Mouse (Mus musculus) G1E (cell line): ENCODE data around the gene AU040320. TPM values are rescaled to one million over a fixed set of nuclear protein-coding genes. Genes with fewer than 3 reads are reported as not detected.

Source experiments
- ATAC-seq: 2 replicates; pipeline ENCODE4 v1.8.0; 2016; ENCODE audit warnings: mild to moderate bottlenecking; ENCODE audit not compliant: insufficient number of reproducible peaks, poor library complexity, low FRiP score, severe bottlenecking; ENCODE audit errors: extremely low read depth
- DNase-seq: peaks from one replicate; pipeline ENCODE4 v3.0.0; 2012; ENCODE audit warnings: low spot score
- H3K27me3 ChIP-seq: 2 replicates; pipeline ENCODE4 v1.6.1; 2012; ENCODE audit warnings: mild to moderate bottlenecking, low read length, inconsistent platforms; ENCODE audit not compliant: insufficient read depth
- H3K36me3 ChIP-seq: replicated peaks from 2 replicates; pipeline ENCODE3; 2012; ENCODE audit warnings: mild to moderate bottlenecking, inconsistent platforms
- H3K4me1 ChIP-seq: 2 replicates; pipeline ENCODE4 v1.6.1; 2012; ENCODE audit warnings: low read depth, low read length, inconsistent platforms, mixed read lengths; ENCODE audit not compliant: insufficient read depth
- H3K4me3 ChIP-seq: 2 replicates; pipeline ENCODE4 v1.5.1; 2012; ENCODE audit warnings: low read depth, mild to moderate bottlenecking, inconsistent platforms, low read length, moderate library complexity, mixed read lengths
- H3K9me3 ChIP-seq: replicated peaks from 2 replicates; pipeline ENCODE4 v1.6.1; 2012; ENCODE audit warnings: inconsistent platforms
- CTCF ChIP-seq: IDR thresholded peaks from 2 replicates; pipeline ENCODE4 v1.5.1; 2012; ENCODE audit warnings: low read depth, low read length, inconsistent platforms, mixed read lengths
- GATA1 ChIP-seq: IDR thresholded peaks from 2 replicates; pipeline ENCODE4 v1.6.1; 2012; ENCODE audit warnings: borderline replicate concordance, low read length, inconsistent platforms, mixed read lengths
- GATA2 ChIP-seq: IDR thresholded peaks from 2 replicates; pipeline ENCODE4 v1.6.1; 2012; ENCODE audit warnings: low read depth, low read length, inconsistent platforms, borderline replicate concordance
- POLR2AphosphoS5 ChIP-seq: IDR thresholded peaks from 2 replicates; pipeline ENCODE4 v1.6.1; 2012; ENCODE audit warnings: low read depth, low read length, inconsistent platforms; ENCODE audit not compliant: insufficient replicate concordance
- TAL1 ChIP-seq: conservative IDR thresholded peaks from 2 replicates; pipeline ENCODE4 v1.6.1; 2012; ENCODE audit warnings: low read depth, low read length, inconsistent platforms, mixed read lengths
- polyA plus RNA-seq: library from polyadenylated mRNA; stranded (reverse); fragments of >175 nt; gene quantifications from 2 replicates; pipeline ENCODE4 v1.2.3, GENCODE M21; 2012
- total RNA-seq, 2 experiments: library from RNA; stranded (forward) in 1 of 2; stranded (reverse) in 1 of 2; fragments of 200-1000 nt in 1 of 2; fragments of >200 nt in 1 of 2; fragmentation: Nextera tagmentation in 1 of 2; gene quantifications; 2 replicates each; pipeline ENCODE4 v1.2.3; 2014 to 2017

The AU040320 gene
- total and polyA plus RNA-seq, 3 experiments: 15.5 to 41.5 (median 21.8) TPM

GRCm38 (mm10) chr4:126823917-126824316 lies 70.6 kb downstream of the AU040320 start:
- no peak for TF ChIP-seq GATA2
- TF ChIP-seq CTCF: no peak
- TF ChIP-seq TAL1: no peak
- TF ChIP-seq POLR2AphosphoS5: no peak
- TF ChIP-seq GATA1: no peak
- no peaks in the 10 kb centered on the region for H3K27me3 ChIP-seq
- H3K4me3 ChIP-seq: no peak overlapping the region
- peaks cover 49% of the 10 kb centered on the region for H3K36me3 ChIP-seq
- ATAC-seq (no peak), DNase-seq (no peak)
- H3K9me3 ChIP-seq: no peaks in the 10 kb centered on the region
- H3K4me1 ChIP-seq: no peaks in the 10 kb centered on the region

- peaks cover 4% of the 10 kb centered on the region; the same call in 1 of the 2 replicates for H3K4me1 ChIP-seq
- H3K4me3 ChIP-seq: no peak overlapping the region
- TF ChIP-seq GATA2: no peak
- no peak for TF ChIP-seq TAL1
- TF ChIP-seq CTCF: no peak
- TF ChIP-seq POLR2AphosphoS5: no peak
- TF ChIP-seq GATA1: no peak
- no peak for ATAC-seq
- no peaks in the 10 kb centered on the region for H3K27me3 ChIP-seq
- peaks cover 68% of the 10 kb centered on the region for H3K36me3 ChIP-seq
- no peaks in the 10 kb centered on the region for H3K9me3 ChIP-seq
- DNase-seq: no peak
These were observed 77.8 kb downstream of the AU040320 start for GRCm38 (mm10) chr4:126831122-126831521.

DNA sequence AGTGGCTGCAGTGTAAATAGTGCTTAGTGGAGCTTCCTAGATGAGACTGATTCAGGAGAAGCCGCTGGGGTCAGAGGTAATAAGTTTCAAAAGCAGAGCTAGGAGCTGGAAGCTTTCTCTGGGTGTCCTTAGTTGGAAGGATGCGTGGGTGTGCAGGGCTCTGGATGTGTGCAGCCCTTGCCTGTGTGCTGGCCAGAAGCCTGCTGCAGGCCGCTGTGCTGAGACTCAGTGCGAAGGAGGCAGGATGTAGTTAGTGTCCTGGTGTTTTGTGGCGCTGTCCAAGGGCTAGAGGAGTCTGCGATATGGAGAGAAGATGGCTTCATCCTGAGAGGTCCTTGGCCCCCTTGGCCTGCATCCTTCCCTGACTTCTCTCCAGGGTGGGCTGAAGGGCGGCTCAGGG lies 85.5 kb downstream of the AU040320 start:
- peaks cover 92% of the 10 kb centered on the region for H3K36me3 ChIP-seq
- DNase-seq (no peak), ATAC-seq (no peak)
- H3K4me3 ChIP-seq: no peak overlapping the region
- no peaks in the 10 kb centered on the region for H3K9me3 ChIP-seq
- no peaks in the 10 kb centered on the region for H3K27me3 ChIP-seq
- TF ChIP-seq POLR2AphosphoS5 (no peak), GATA2 (no peak), TAL1 (no peak), CTCF (no peak), GATA1 (no peak)
- no peaks in the 10 kb centered on the region for H3K4me1 ChIP-seq

DNA sequence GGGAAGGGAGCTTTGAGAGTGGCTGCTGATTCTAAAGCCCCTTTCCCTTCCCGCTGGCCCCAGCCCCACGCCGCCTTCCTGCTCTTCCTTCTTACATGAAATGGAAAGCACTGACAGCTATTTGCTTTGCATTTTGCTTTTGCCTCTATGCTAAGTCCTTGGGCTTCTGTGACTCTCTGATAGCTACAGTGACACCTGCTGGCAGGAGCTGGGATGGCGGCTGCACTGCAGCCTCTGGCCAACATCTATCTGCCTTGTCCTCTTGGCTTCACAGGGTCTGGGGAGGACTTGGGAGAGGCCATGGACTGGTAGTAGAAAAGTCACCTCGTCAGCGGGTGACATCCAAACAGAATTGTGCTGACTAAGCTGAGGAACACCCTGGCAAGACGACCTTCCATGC lies 86.5 kb downstream of the AU040320 start:
- H3K27me3 ChIP-seq: no peaks in the 10 kb centered on the region
- peaks cover 92% of the 10 kb centered on the region for H3K36me3 ChIP-seq
- no peaks in the 10 kb centered on the region for H3K9me3 ChIP-seq
- no peaks in the 10 kb centered on the region for H3K4me1 ChIP-seq
- DNase-seq: peak; percentile 71
- TF ChIP-seq POLR2AphosphoS5 (no peak), TAL1 (no peak), CTCF (peak; percentile 92), GATA2 (no peak), GATA1 (no peak)
- peak; percentile 54; the same call in 1 of the 2 replicates for ATAC-seq
- H3K4me3 ChIP-seq: no peak overlapping the region

DNA sequence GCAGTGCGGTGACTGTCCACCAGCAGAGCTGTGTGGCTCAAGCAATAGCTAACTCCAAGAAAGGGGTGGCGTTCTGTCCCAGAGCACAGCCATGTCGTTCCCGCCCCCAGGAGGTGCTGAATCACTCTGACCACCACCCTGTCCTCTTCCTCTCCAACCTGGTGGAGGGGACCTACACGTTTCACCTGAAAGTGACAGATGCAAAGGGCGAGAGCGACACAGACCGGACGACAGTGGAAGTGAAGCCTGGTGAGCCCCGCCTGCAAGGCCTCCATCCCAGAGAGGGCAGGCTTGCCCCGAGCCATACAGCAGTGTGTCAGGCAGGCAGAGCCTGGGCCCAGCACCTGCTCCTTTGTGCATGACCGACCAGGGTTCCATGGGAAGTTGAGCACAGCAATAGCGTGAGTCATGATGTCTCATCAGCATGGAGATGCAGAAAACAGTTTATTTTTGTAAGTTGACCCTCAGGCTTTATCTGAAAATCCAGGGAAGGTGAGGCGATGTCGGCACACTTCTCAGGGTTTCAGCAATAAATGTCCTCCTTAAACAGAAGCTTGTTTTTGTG lies 87.7 kb downstream of the AU040320 start:
- Histone ChIP-seq H3K4me3 (no peak overlapping the region), H3K4me1 (no peaks in the 10 kb centered on the region), H3K27me3 (no peaks in the 10 kb centered on the region), H3K36me3 (peaks cover 88% of the 10 kb centered on the region), H3K9me3 (no peaks in the 10 kb centered on the region)
- DNase-seq (no peak), ATAC-seq (no peak)
- TF ChIP-seq GATA1: no peak
- no peak for TF ChIP-seq CTCF
- TF ChIP-seq POLR2AphosphoS5: no peak
- no peak for TF ChIP-seq TAL1
- TF ChIP-seq GATA2: no peak

DNA sequence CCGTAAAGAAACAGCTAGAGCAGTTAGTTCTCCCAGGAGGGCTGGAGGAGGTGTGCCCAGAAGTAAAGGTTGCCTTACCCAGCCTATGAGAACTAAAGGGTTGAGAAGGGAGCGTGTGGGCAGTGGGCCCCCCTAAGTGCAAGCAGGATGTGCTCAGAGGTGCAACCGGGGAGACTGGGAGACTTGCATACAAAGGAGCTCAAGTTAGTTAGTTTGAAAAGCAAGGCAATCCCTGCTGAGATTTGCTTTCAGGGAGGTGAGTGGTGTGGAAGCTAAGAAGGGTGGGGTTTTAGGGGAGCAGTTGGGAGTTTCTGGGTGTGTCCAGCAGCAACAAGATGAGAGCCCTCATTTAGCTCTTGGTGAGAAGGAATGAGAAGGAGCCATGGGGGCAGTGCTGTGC lies 89.6 kb downstream of the AU040320 start:
- no peak for ATAC-seq
- H3K9me3 ChIP-seq: no peaks in the 10 kb centered on the region
- no peak overlapping the region for H3K4me3 ChIP-seq
- no peak for DNase-seq
- TF ChIP-seq POLR2AphosphoS5 (no peak), GATA1 (no peak), CTCF (no peak), TAL1 (no peak), GATA2 (no peak)
- no peaks in the 10 kb centered on the region for H3K27me3 ChIP-seq
- no peaks in the 10 kb centered on the region for H3K4me1 ChIP-seq
- H3K36me3 ChIP-seq: peaks cover 92% of the 10 kb centered on the region
